Mouse (Mus musculus): ENCODE data around the gene Vps26b. TPM values are rescaled to one million over a fixed set of nuclear protein-coding genes. Genes with fewer than 3 reads are reported as not detected.

The Vps26b gene
- total and polyA plus RNA-seq, 2 experiments from 2014 or later, result 12.6 to 34.4 TPM

- Histone ChIP-seq H3K27ac (ENCODE audit: low read depth) (no peak overlapping the region), H3K9me3 (replicated peaks; ENCODE audit: control insufficient read depth, low read length) (no peaks in the 10 kb centered on the region), H3K4me2 (ENCODE audit: low read depth, low read length) (no peak overlapping the region), H3K36me3 (replicated peaks; ENCODE audit: control insufficient read depth, insufficient read depth, low read length) (peaks cover 36% of the 10 kb centered on the region), H3K4me1 (ENCODE audit: control insufficient read depth, insufficient read depth) (peaks cover 3% of the 10 kb centered on the region; the same call in 1 of the 2 replicates), H3K9ac (replicated peaks; ENCODE audit: low read depth, low read length) (no peak overlapping the region), H3K27me3 (ENCODE audit: control insufficient read depth, insufficient read depth, low read length) (no peaks in the 10 kb centered on the region), H3K4me3 (ENCODE audit: low read depth, low read length) (no peak overlapping the region)
- no peak for TF ChIP-seq EP300 (IDR thresholded peaks at IDR 0.05; ENCODE audit: low read depth)
- ATAC-seq (ENCODE audit: insufficient read depth, low read depth) (no peak), DNase-seq (ENCODE audit: low spot score) (no peak)
- WGBS, result 67% methylated on average over 3 of the region's 3 CpGs
Measured at GRCm38 (mm10) chr9:26993900-26994299, 36.0 kb downstream of the Vps26b start.

- H3K9me3 ChIP-seq (replicated peaks; ENCODE audit: control insufficient read depth, low read length), result no peaks in the 10 kb centered on the region
- DNase-seq (ENCODE audit: low spot score) (no peak), ATAC-seq (ENCODE audit: insufficient read depth, low read depth) (no peak)
- no peaks in the 10 kb centered on the region for H3K4me1 ChIP-seq (ENCODE audit: control insufficient read depth, insufficient read depth)
- H3K9ac ChIP-seq (replicated peaks; ENCODE audit: low read depth, low read length), result no peak overlapping the region
- no peak overlapping the region for H3K4me3 ChIP-seq (ENCODE audit: low read depth, low read length)
- WGBS, result 87% methylated on average over 10 of the region's 10 CpGs
- TF ChIP-seq EP300 (IDR thresholded peaks at IDR 0.05; ENCODE audit: low read depth) (no peak), CTCF (IDR thresholded peaks at IDR 0.05; ENCODE audit: low read depth) (no peak)
- no peak overlapping the region for H3K27ac ChIP-seq (ENCODE audit: low read depth)
- no peaks in the 10 kb centered on the region for H3K27me3 ChIP-seq (ENCODE audit: control insufficient read depth, insufficient read depth, low read length)
- H3K36me3 ChIP-seq (replicated peaks; ENCODE audit: control insufficient read depth, insufficient read depth, low read length), result peaks cover 36% of the 10 kb centered on the region
- no peak overlapping the region for H3K4me2 ChIP-seq (ENCODE audit: low read depth, low read length)
Measured at GRCm38 (mm10) chr9:26993118-26993517, 36.7 kb downstream of the Vps26b start.

- no peaks in the 10 kb centered on the region for H3K4me1 ChIP-seq (ENCODE audit: control insufficient read depth, insufficient read depth)
- H3K27ac ChIP-seq (ENCODE audit: low read depth), result no peak overlapping the region
- H3K36me3 ChIP-seq (replicated peaks; ENCODE audit: control insufficient read depth, insufficient read depth, low read length), result peaks cover 50% of the 10 kb centered on the region
- no peaks in the 10 kb centered on the region for H3K27me3 ChIP-seq (ENCODE audit: control insufficient read depth, insufficient read depth, low read length)
- WGBS, result 81% methylated on average over 4 of the region's 4 CpGs
- no peaks in the 10 kb centered on the region for H3K9me3 ChIP-seq (replicated peaks; ENCODE audit: control insufficient read depth, low read length)
- TF ChIP-seq EP300 (IDR thresholded peaks at IDR 0.05; ENCODE audit: low read depth) (no peak), CTCF (IDR thresholded peaks at IDR 0.05; ENCODE audit: low read depth) (no peak)
- H3K4me2 ChIP-seq (ENCODE audit: low read depth, low read length), result no peak overlapping the region
- DNase-seq (ENCODE audit: low spot score) (no peak), ATAC-seq (ENCODE audit: insufficient read depth, low read depth) (no peak)
- H3K9ac ChIP-seq (replicated peaks; ENCODE audit: low read depth, low read length), result no peak overlapping the region
- H3K4me3 ChIP-seq (ENCODE audit: low read depth, low read length), result no peak overlapping the region
Measured at GRCm38 (mm10) chr9:26990181-26990580, 39.7 kb downstream of the Vps26b start.

GRCm38 (mm10) chr9:26985668-26986277 is 44.1 kb downstream of the Vps26b start:
- no peak for TF ChIP-seq EP300 (IDR thresholded peaks at IDR 0.05; ENCODE audit: low read depth)
- TF ChIP-seq CTCF (IDR thresholded peaks at IDR 0.05; ENCODE audit: low read depth), result no peak
- 85% methylated on average over 6 of the region's 6 CpGs for WGBS
- ATAC-seq (ENCODE audit: insufficient read depth, low read depth), result no peak
- H3K27me3 ChIP-seq (ENCODE audit: control insufficient read depth, insufficient read depth, low read length), result no peaks in the 10 kb centered on the region
- H3K36me3 ChIP-seq (replicated peaks; ENCODE audit: control insufficient read depth, insufficient read depth, low read length), result peaks cover 37% of the 10 kb centered on the region
- H3K4me3 ChIP-seq (ENCODE audit: low read depth, low read length), result no peak overlapping the region
- H3K4me2 ChIP-seq (ENCODE audit: low read depth, low read length), result no peak overlapping the region
- H3K9me3 ChIP-seq (replicated peaks; ENCODE audit: control insufficient read depth, low read length), result no peaks in the 10 kb centered on the region
- H3K27ac ChIP-seq (ENCODE audit: low read depth), result no peak overlapping the region
- H3K9ac ChIP-seq (replicated peaks; ENCODE audit: low read depth, low read length), result no peak overlapping the region
- H3K4me1 ChIP-seq (ENCODE audit: control insufficient read depth, insufficient read depth), result no peaks in the 10 kb centered on the region
- no peak for DNase-seq (ENCODE audit: low spot score)

- Histone ChIP-seq H3K4me1 (ENCODE audit: control insufficient read depth, insufficient read depth) (no peaks in the 10 kb centered on the region), H3K9ac (replicated peaks; ENCODE audit: low read depth, low read length) (no peak overlapping the region), H3K4me3 (ENCODE audit: low read depth, low read length) (no peak overlapping the region), H3K27me3 (ENCODE audit: control insufficient read depth, insufficient read depth, low read length) (no peaks in the 10 kb centered on the region), H3K4me2 (ENCODE audit: low read depth, low read length) (no peak overlapping the region), H3K27ac (ENCODE audit: low read depth) (no peak overlapping the region), H3K9me3 (replicated peaks; ENCODE audit: control insufficient read depth, low read length) (no peaks in the 10 kb centered on the region), H3K36me3 (replicated peaks; ENCODE audit: control insufficient read depth, insufficient read depth, low read length) (peaks cover 35% of the 10 kb centered on the region)
- ATAC-seq (ENCODE audit: insufficient read depth, low read depth) (no peak), DNase-seq (ENCODE audit: low spot score) (no peak)
- TF ChIP-seq EP300 (IDR thresholded peaks at IDR 0.05; ENCODE audit: low read depth), result no peak
- TF ChIP-seq CTCF (IDR thresholded peaks at IDR 0.05; ENCODE audit: low read depth), result no peak
- WGBS, result 89% methylated on average over 2 of the region's 2 CpGs
Measured at GRCm38 (mm10) chr9:26985090-26985613, 44.7 kb downstream of the Vps26b start.

GRCm38 (mm10) chr9:26978776-26979175 is 51.1 kb downstream of the Vps26b start:
- peaks cover 61% of the 10 kb centered on the region for H3K36me3 ChIP-seq (replicated peaks; ENCODE audit: control insufficient read depth, insufficient read depth, low read length)
- ATAC-seq (ENCODE audit: insufficient read depth, low read depth) (no peak), DNase-seq (ENCODE audit: low spot score) (no peak)
- H3K27ac ChIP-seq (ENCODE audit: low read depth), result no peak overlapping the region
- H3K9ac ChIP-seq (replicated peaks; ENCODE audit: low read depth, low read length), result no peak overlapping the region
- TF ChIP-seq CTCF (IDR thresholded peaks at IDR 0.05; ENCODE audit: low read depth) (no peak), EP300 (IDR thresholded peaks at IDR 0.05; ENCODE audit: low read depth) (no peak)
- no peak overlapping the region for H3K4me2 ChIP-seq (ENCODE audit: low read depth, low read length)
- 92% methylated on average over 3 of the region's 3 CpGs for WGBS
- H3K27me3 ChIP-seq (ENCODE audit: control insufficient read depth, insufficient read depth, low read length), result no peaks in the 10 kb centered on the region
- H3K4me3 ChIP-seq (ENCODE audit: low read depth, low read length), result no peak overlapping the region
- no peaks in the 10 kb centered on the region for H3K9me3 ChIP-seq (replicated peaks; ENCODE audit: control insufficient read depth, low read length)
- no peaks in the 10 kb centered on the region for H3K4me1 ChIP-seq (ENCODE audit: control insufficient read depth, insufficient read depth)

All from heart, postnatal 0 days (tissue).